Mouse (Mus musculus): ENCODE measurements around the gene Gpank1. TPM values are rescaled to one million over a fixed set of nuclear protein-coding genes. Genes with fewer than 3 reads are reported as not detected.
A peak's percentile ranks its signal among the peaks of the same experiment; 100 is the strongest.

The Gpank1 gene
- total and polyA plus RNA-seq, 2 experiments from 2014 or later = 9.6 to 24.1 TPM

DNA sequence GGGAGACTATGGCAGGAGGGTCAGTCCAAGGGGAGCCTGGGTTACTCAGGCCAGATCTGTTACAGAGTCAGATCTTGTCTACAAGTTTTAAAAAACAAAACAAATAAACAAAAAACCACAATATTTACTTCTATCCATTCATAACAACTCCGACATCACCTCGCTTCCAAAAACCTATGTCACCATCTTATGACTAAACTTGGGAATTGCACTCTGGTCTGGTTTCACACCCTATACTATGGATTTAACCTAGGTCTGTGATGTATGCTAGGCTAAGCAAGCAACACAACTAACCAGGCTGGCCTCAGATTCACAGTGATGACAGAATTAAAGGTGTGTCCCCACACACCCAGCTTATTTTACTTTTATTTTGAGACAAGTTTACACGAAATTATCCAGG lies 14.7 kb upstream of the Gpank1 start:
- Histone ChIP-seq H3K4me3 (ENCODE audit: low read depth, low read length) (no peak overlapping the region), H3K9me3 (replicated peaks; ENCODE audit: control insufficient read depth, low read length) (no peaks in the 10 kb centered on the region), H3K4me2 (ENCODE audit: low read depth, low read length) (no peak overlapping the region), H3K4me1 (ENCODE audit: control insufficient read depth, insufficient read depth) (no peaks in the 10 kb centered on the region), H3K9ac (replicated peaks; ENCODE audit: low read depth, low read length) (no peak overlapping the region), H3K27me3 (ENCODE audit: control insufficient read depth, insufficient read depth, low read length) (no peaks in the 10 kb centered on the region), H3K36me3 (replicated peaks; ENCODE audit: control insufficient read depth, insufficient read depth, low read length) (peaks cover 29% of the 10 kb centered on the region), H3K27ac (ENCODE audit: low read depth) (no peak overlapping the region)
- ATAC-seq (ENCODE audit: insufficient read depth, low read depth) = no peak
- DNase-seq (ENCODE audit: low spot score) = no peak
- WGBS = 58% methylated on average over 3 of the region's 3 CpGs
- no peak for TF ChIP-seq EP300 (IDR thresholded peaks at IDR 0.05; ENCODE audit: low read depth)
- TF ChIP-seq CTCF (IDR thresholded peaks at IDR 0.05; ENCODE audit: low read depth) = peak; percentile 11; the same call in 1 of the 2 replicates

DNA sequence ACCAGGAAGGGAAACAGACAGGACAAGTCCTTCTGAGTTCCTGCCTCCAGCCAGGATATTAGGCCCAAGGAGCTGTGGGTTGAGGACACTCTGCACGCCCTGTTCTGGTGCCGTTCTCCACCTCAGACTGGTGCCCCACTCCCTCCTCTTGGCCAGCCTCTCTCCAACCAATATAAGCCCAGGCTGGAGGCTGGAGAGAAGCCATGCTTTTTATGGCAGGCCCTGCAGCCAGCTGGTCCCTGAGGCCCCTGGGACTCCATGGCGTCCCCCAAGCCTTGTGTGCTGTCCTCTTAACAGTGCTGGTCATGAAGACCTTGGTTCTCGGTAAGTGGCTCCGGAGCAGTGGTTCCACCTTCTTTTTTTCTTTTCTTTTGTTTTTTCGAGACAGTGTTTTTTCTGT lies 13.2 kb upstream of the Gpank1 start, which contains the start of gene Ly6g5c:
Gene Ly6g5c, plus strand, starts transcription at position 183 of the 400 bp plus-strand sequence.
- DNase-seq (ENCODE audit: low spot score) (no peak), ATAC-seq (ENCODE audit: insufficient read depth, low read depth) (no peak)
- Histone ChIP-seq H3K4me3 (ENCODE audit: low read depth, low read length) (no peak within 1 kb of the TSS), H3K27me3 (ENCODE audit: control insufficient read depth, insufficient read depth, low read length) (no peaks in the 10 kb centered on the region), H3K4me1 (ENCODE audit: control insufficient read depth, insufficient read depth) (no peaks in the 10 kb centered on the region), H3K36me3 (replicated peaks; ENCODE audit: control insufficient read depth, insufficient read depth, low read length) (peaks cover 14% of the 10 kb centered on the region; the same call in 1 of the 2 replicates), H3K9me3 (replicated peaks; ENCODE audit: control insufficient read depth, low read length) (no peaks in the 10 kb centered on the region), H3K9ac (replicated peaks; ENCODE audit: low read depth, low read length) (no peak within 1 kb of the TSS), H3K27ac (ENCODE audit: low read depth) (no peak within 1 kb of the TSS), H3K4me2 (ENCODE audit: low read depth, low read length) (no peak within 1 kb of the TSS)
- TF ChIP-seq CTCF (IDR thresholded peaks at IDR 0.05; ENCODE audit: low read depth) (no peak), EP300 (IDR thresholded peaks at IDR 0.05; ENCODE audit: low read depth) (no peak)
- WGBS = 81% methylated on average over 6 of the region's 6 CpGs

DNA sequence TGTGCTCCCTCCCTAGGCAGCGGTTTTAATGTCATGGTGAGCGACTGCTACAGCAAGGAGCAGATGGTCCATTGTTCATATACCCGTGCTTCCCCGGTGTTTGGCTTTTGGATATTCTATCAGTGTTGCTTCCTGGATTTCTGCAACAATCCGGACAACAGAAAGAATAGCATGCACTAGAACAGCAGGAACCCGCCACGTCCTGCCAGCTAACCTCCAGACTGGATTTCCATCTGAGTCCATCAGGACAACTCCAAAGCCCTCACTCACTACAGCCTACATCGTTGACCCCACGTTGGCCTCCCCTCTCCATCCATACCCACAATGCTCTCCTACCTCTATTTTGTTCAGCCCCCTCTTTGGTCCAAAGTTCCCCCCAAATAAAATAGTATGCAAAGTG lies 9.5 kb upstream of the Gpank1 start:
- Histone ChIP-seq H3K4me2 (ENCODE audit: low read depth, low read length) (peak overlapping the region; percentile 41), H3K27ac (ENCODE audit: low read depth) (peak overlapping the region; percentile 49)
- 61% methylated on average over 9 of the region's 9 CpGs for WGBS

DNA sequence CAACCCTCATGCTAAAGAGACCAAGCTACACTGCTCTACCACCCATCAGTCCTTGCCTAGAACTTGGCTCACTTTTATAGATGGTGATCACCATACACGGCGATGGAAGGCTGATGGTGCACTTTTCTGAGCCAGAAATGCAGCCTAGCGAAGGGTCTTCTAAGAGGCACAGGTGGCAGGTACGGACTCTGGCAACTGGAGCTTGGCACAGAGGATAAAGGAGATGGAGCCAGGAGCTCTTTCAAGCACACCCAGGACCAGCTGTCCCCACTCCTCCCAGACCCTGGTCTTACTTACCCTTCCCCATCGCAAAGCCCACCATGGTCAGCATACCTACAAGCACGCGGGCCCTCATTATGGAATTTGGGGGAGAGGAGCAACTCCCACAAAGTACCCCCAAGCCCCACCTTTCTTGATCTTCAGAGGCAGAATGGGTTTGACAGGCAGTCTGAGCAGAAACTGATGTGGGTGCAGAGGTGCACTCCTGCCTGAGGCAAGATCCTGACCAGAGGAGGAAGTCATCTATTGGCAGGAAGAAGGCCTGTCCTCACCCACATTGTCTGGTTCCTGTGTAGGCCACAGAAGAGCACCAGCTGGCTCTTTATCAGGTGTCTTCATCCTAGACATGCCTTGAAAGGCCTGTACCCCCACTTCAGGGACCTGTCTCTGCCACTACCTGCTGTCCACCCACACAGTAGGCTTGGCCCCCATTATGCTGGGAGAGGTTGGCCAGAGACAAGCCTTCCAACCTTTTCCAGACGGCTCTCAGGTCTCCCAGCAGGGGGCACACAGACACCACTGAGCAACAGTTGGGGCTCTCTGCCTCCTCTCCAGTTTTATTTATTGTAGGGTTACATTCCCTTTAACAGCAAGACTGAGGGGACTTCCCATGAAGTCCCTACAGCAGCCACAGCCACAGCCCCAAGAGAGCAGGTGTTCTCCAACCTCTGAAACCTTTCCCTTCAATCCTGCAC lies 5.9 kb upstream of the Gpank1 start, which contains the start of gene Ly6g5b:
Gene Ly6g5b, minus strand, starts transcription at position 383 of the 974 bp plus-strand sequence.
- H3K27me3 ChIP-seq (ENCODE audit: control insufficient read depth, insufficient read depth, low read length) = no peaks in the 10 kb centered on the region
- H3K4me2 ChIP-seq (ENCODE audit: low read depth, low read length) = no peak within 1 kb of the TSS
- H3K27ac ChIP-seq (ENCODE audit: low read depth) = no peak within 1 kb of the TSS
- H3K9me3 ChIP-seq (replicated peaks; ENCODE audit: control insufficient read depth, low read length) = no peaks in the 10 kb centered on the region
- no peak for TF ChIP-seq EP300 (IDR thresholded peaks at IDR 0.05; ENCODE audit: low read depth)
- TF ChIP-seq CTCF (IDR thresholded peaks at IDR 0.05; ENCODE audit: low read depth) = peak; percentile 43
- no peak within 1 kb of the TSS for H3K4me3 ChIP-seq (ENCODE audit: low read depth, low read length)
- DNase-seq (ENCODE audit: low spot score) = no peak
- peaks cover 47% of the 10 kb centered on the region for H3K36me3 ChIP-seq (replicated peaks; ENCODE audit: control insufficient read depth, insufficient read depth, low read length)
- WGBS = 87% methylated on average over 8 of the region's 8 CpGs
- H3K9ac ChIP-seq (replicated peaks; ENCODE audit: low read depth, low read length) = no peak within 1 kb of the TSS
- H3K4me1 ChIP-seq (ENCODE audit: control insufficient read depth, insufficient read depth) = no peaks in the 10 kb centered on the region
- ATAC-seq (ENCODE audit: insufficient read depth, low read depth) = no peak

More for the DNA sequence above, 9.5 kb upstream of the Gpank1 start:
- DNase-seq (ENCODE audit: low spot score) = peak; percentile 33
- no peaks in the 10 kb centered on the region for H3K4me1 ChIP-seq (ENCODE audit: control insufficient read depth, insufficient read depth)
- no peak overlapping the region for H3K4me3 ChIP-seq (ENCODE audit: low read depth, low read length)
- H3K9me3 ChIP-seq (replicated peaks; ENCODE audit: control insufficient read depth, low read length) = no peaks in the 10 kb centered on the region
- peak; percentile 25; the same call in 1 of the 2 replicates for ATAC-seq (ENCODE audit: insufficient read depth, low read depth)
- no peak overlapping the region for H3K9ac ChIP-seq (replicated peaks; ENCODE audit: low read depth, low read length)
- H3K36me3 ChIP-seq (replicated peaks; ENCODE audit: control insufficient read depth, insufficient read depth, low read length) = peaks cover 23% of the 10 kb centered on the region
- no peak for TF ChIP-seq EP300 (IDR thresholded peaks at IDR 0.05; ENCODE audit: low read depth)
- no peak for TF ChIP-seq CTCF (IDR thresholded peaks at IDR 0.05; ENCODE audit: low read depth)
- no peaks in the 10 kb centered on the region for H3K27me3 ChIP-seq (ENCODE audit: control insufficient read depth, insufficient read depth, low read length)

DNA sequence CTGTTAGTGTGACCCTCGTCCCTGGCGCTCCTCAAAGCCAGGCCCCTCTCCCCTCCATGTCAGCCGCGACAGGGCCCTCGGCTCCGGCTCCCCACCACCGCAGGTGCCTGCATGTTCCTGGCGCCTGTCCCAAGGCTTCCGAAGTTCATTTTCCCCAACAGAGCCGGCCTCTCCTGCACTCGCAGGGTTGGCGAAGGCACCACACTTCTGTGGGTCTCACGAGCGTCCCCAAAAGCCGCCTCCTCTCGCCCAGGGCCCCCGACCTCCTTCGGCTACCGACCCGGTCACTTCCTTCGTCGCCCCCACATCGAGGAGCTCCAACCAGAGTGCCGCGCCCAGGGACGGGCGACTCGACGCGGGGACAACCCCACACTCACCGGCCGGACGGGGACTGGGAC lies 511 bp upstream of the Gpank1 start:
- peaks cover 8% of the 10 kb centered on the region; the same call in 1 of the 2 replicates for H3K4me1 ChIP-seq (ENCODE audit: control insufficient read depth, insufficient read depth)
- peak overlapping the region; percentile 68 for H3K4me2 ChIP-seq (ENCODE audit: low read depth, low read length)
- DNase-seq (ENCODE audit: low spot score) (no peak), ATAC-seq (ENCODE audit: insufficient read depth, low read depth) (peak; percentile 5)
- peak overlapping the region; percentile 75 for H3K9ac ChIP-seq (replicated peaks; ENCODE audit: low read depth, low read length)
- under 1% methylated on average over 33 of the region's 33 CpGs for WGBS
- H3K27ac ChIP-seq (ENCODE audit: low read depth) = peak overlapping the region; percentile 66
- TF ChIP-seq CTCF (IDR thresholded peaks at IDR 0.05; ENCODE audit: low read depth) = no peak
- TF ChIP-seq EP300 (IDR thresholded peaks at IDR 0.05; ENCODE audit: low read depth) = no peak
- H3K36me3 ChIP-seq (replicated peaks; ENCODE audit: control insufficient read depth, insufficient read depth, low read length) = peaks cover 42% of the 10 kb centered on the region
- peak overlapping the region; percentile 73 for H3K4me3 ChIP-seq (ENCODE audit: low read depth, low read length)
- H3K9me3 ChIP-seq (replicated peaks; ENCODE audit: control insufficient read depth, low read length) = no peaks in the 10 kb centered on the region
- no peaks in the 10 kb centered on the region for H3K27me3 ChIP-seq (ENCODE audit: control insufficient read depth, insufficient read depth, low read length)

Data from heart, postnatal 0 days (tissue).